Mouse (Mus musculus): Measurements from ENCODE around the gene Kat8. TPM values are rescaled to one million over a fixed set of nuclear protein-coding genes. Genes with fewer than 3 reads are reported as not detected.
A peak's percentile ranks its signal among the peaks of the same experiment; 100 is the strongest.

The Kat8 gene
- polyA plus RNA-seq, 2 experiments, result 39.1 to 43.4 TPM

DNA sequence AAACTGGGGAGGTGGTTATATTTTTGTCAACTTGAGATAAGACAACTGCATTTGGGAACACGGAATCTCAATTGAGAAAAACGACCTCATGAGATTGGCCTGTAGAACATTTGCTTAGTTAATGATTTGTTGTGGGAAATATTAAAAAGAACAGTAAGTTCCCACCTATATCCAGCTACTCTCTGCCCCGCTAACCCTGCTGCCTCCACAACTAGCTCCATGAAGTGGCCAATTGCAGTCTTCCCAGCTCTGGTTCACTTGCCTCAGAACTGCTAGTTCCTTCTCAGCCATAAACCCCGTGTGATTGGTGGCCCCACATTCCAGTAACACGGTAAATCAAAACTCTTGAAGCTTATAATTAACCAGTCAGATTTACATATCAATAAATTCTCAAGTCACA lies 47.0 kb downstream of the Kat8 start:
- WGBS, result 62% methylated on average over 5 of the region's 5 CpGs
- no peak overlapping the region for H3K27ac ChIP-seq (replicated peaks; ENCODE audit: low read depth, low read length)
- H3K9me3 ChIP-seq (ENCODE audit: control insufficient read depth, low read length), result no peaks in the 10 kb centered on the region
- ATAC-seq (ENCODE audit: low FRiP score, low read depth), result no peak
- H3K36me3 ChIP-seq (ENCODE audit: control insufficient read depth, insufficient read depth, low read length), result no peaks in the 10 kb centered on the region
- H3K9ac ChIP-seq (ENCODE audit: low read depth, low read length, severe bottlenecking), result no peak overlapping the region
- H3K4me3 ChIP-seq (replicated peaks; ENCODE audit: low read length), result no peak overlapping the region
- H3K4me2 ChIP-seq (replicated peaks; ENCODE audit: low read depth, low read length, severe bottlenecking), result no peak overlapping the region
- TF ChIP-seq POLR2A (IDR thresholded peaks at IDR 0.05; ENCODE audit: borderline replicate concordance, extremely low read depth, insufficient read depth, insufficient read length), result no peak
- H3K4me1 ChIP-seq (ENCODE audit: control insufficient read depth, insufficient read depth, low read length), result no peaks in the 10 kb centered on the region
- no peaks in the 10 kb centered on the region for H3K27me3 ChIP-seq (ENCODE audit: control insufficient read depth, insufficient read depth, low read length)
- DNase-seq (ENCODE audit: low spot score), result no peak

DNA sequence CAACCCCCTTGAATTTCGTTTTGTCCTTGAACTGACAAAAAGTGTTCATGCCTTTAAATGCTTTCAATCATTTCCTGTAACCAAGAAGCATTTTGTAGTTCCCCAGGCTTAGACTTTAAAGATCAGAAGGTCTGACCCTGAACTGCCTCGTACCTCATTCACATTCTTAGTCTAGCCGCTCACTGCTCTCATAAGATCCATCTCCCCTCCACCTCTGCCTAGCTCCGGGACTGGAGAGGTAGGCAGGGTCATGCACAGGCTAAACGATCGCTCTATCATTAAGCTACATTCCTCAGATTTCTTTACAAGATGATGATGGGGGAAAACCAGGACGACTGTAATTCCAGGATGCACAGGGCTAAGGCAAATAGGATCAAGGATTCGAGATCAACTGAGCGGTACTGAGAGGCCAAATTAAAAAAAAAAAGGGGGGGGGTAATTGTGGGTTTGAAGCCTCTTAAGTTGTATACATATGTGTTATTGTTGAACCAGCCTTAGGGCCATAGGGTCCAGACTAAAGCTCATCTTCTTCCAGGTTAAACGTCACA lies 54.1 kb downstream of the Kat8 start:
- peaks cover 14% of the 10 kb centered on the region for H3K4me1 ChIP-seq (ENCODE audit: control insufficient read depth, insufficient read depth, low read length)
- peak overlapping the region; percentile 96 for H3K27ac ChIP-seq (replicated peaks; ENCODE audit: low read depth, low read length)
- H3K27me3 ChIP-seq (ENCODE audit: control insufficient read depth, insufficient read depth, low read length), result no peaks in the 10 kb centered on the region
- no peaks in the 10 kb centered on the region for H3K9me3 ChIP-seq (ENCODE audit: control insufficient read depth, low read length)
- H3K4me2 ChIP-seq (replicated peaks; ENCODE audit: low read depth, low read length, severe bottlenecking), result peak overlapping the region; percentile 68
- H3K4me3 ChIP-seq (replicated peaks; ENCODE audit: low read length), result peak overlapping the region; percentile 98
- ATAC-seq (ENCODE audit: low FRiP score, low read depth) (no peak), DNase-seq (ENCODE audit: low spot score) (no peak)
- WGBS, result 5% methylated on average over 10 of the region's 10 CpGs
- peaks cover 21% of the 10 kb centered on the region for H3K36me3 ChIP-seq (ENCODE audit: control insufficient read depth, insufficient read depth, low read length)
- H3K9ac ChIP-seq (ENCODE audit: low read depth, low read length, severe bottlenecking), result peak overlapping the region; percentile 99
- TF ChIP-seq POLR2A (IDR thresholded peaks at IDR 0.05; ENCODE audit: borderline replicate concordance, extremely low read depth, insufficient read depth, insufficient read length), result no peak

DNA sequence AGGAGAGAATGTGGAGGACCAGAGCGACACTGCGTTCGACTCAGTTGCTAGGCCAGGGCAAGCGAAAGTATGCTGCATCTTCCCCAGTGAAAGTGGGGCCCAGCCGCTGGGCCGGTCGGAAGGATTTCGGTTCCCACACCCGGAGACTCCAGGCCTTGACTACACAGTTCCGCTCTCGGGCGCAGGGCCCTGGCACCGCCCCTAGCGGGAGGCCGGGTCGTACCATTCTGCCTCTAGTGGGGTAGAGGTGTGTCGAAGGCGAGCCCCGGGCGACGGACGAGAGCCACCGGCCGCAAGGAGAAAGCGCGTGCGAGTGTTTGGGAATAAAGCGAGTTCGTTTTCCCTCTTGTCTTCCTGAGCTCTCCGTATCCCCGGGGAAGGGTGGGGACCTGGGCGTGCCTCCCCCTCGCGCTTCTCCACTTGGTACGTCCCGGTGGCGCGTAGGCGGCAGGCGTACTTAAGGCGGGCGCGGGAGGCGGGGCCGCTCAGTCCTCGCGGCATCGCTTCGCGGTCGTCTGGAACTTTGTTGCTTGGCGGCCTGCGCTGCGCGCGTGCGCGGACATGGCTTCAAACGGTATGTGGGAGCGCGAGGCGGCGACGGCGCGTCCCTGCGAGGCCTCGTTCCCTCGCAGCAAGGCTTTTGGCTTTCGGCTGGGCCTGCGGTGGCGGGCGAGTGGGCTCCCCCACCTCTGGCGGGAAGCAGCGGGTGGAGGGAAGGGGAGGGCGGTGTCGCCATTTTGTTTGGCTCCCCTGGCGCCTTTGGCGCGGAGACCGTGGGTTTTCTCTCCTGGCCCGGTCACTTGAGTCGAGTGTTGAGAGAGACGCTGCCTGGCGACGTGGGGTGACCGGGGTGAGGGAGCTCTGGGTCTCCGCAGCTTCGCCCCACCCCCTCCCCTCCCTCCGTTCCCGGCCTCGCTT lies 54.9 kb downstream of the Kat8 start, which contains the start of gene Fus:
TSS of gene Fus (plus strand) at position 454 of the 918 bp plus-strand sequence.
- peak within 1 kb of the TSS; percentile 98 for H3K4me3 ChIP-seq (replicated peaks; ENCODE audit: low read length)
- DNase-seq (ENCODE audit: low spot score), result peak; percentile 95
- 1% methylated on average over 78 of the region's 92 CpGs for WGBS
- no peaks in the 10 kb centered on the region for H3K27me3 ChIP-seq (ENCODE audit: control insufficient read depth, insufficient read depth, low read length)
- peak within 1 kb of the TSS; percentile 99 for H3K9ac ChIP-seq (ENCODE audit: low read depth, low read length, severe bottlenecking)
- H3K9me3 ChIP-seq (ENCODE audit: control insufficient read depth, low read length), result no peaks in the 10 kb centered on the region
- ATAC-seq (ENCODE audit: low FRiP score, low read depth), result peak; percentile 93
- H3K27ac ChIP-seq (replicated peaks; ENCODE audit: low read depth, low read length), result peak within 1 kb of the TSS; percentile 96
- H3K4me2 ChIP-seq (replicated peaks; ENCODE audit: low read depth, low read length, severe bottlenecking), result peak within 1 kb of the TSS; percentile 87
- peaks cover 29% of the 10 kb centered on the region for H3K36me3 ChIP-seq (ENCODE audit: control insufficient read depth, insufficient read depth, low read length)
- TF ChIP-seq POLR2A (IDR thresholded peaks at IDR 0.05; ENCODE audit: borderline replicate concordance, extremely low read depth, insufficient read depth, insufficient read length), result peak; percentile 100
- peaks cover 14% of the 10 kb centered on the region for H3K4me1 ChIP-seq (ENCODE audit: control insufficient read depth, insufficient read depth, low read length)

DNA sequence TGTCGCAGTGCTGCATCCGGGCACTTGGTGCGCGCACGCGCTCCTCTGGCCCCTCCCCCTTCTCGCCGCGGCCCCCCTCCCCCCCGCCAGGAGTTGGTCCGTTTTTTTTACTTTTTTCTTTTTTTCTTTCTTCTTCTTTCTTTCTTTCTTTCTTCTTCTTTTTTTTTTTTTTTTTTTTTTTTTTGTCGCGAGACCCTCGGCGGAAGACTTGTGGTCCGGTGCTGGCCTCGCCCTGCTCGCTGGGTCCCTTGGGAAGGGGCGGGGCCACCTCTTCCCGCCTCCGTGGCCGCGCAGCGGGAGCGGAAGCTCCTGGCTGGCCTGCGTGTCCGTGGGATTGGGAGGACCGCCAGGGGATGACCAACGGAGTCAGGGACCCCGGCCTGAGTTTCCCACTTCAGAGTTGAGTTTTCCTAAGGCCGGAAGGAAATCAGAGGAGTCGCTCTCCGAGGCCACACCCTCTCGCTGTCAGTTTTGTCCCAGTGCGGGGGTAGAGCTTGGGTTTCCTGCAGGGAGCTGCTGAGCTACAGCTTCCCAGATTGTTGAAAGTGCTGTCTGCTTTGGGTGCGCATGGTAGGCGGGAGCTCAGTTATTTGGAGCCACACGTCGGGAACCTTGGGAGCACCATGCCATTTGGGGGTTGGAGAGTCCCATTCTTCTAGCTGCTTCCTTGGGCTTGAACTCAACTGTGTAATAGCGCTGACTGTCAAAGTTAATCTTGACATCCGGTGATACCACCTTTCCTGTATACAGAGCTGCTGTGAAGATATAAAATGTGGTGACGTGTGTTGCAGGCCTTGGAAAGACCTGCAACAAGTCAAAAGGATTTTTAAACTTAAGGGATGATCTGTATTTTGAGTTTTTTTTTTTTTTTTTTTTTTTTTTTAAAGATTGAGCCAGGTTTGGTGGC lies 55.9 kb downstream of the Kat8 start:
- WGBS, result under 1% methylated on average over 36 of the region's 42 CpGs
- DNase-seq (ENCODE audit: low spot score) (peak; percentile 74), ATAC-seq (ENCODE audit: low FRiP score, low read depth) (peak; percentile 49)
- H3K9ac ChIP-seq (ENCODE audit: low read depth, low read length, severe bottlenecking), result peak overlapping the region; percentile 99
- peak overlapping the region; percentile 96 for H3K27ac ChIP-seq (replicated peaks; ENCODE audit: low read depth, low read length)
- H3K27me3 ChIP-seq (ENCODE audit: control insufficient read depth, insufficient read depth, low read length), result no peaks in the 10 kb centered on the region
- H3K9me3 ChIP-seq (ENCODE audit: control insufficient read depth, low read length), result no peaks in the 10 kb centered on the region
- peak overlapping the region; percentile 98 for H3K4me3 ChIP-seq (replicated peaks; ENCODE audit: low read length)
- peak overlapping the region; percentile 87 for H3K4me2 ChIP-seq (replicated peaks; ENCODE audit: low read depth, low read length, severe bottlenecking)
- H3K36me3 ChIP-seq (ENCODE audit: control insufficient read depth, insufficient read depth, low read length), result peaks cover 38% of the 10 kb centered on the region
- peaks cover 14% of the 10 kb centered on the region for H3K4me1 ChIP-seq (ENCODE audit: control insufficient read depth, insufficient read depth, low read length)
- TF ChIP-seq POLR2A (IDR thresholded peaks at IDR 0.05; ENCODE audit: borderline replicate concordance, extremely low read depth, insufficient read depth, insufficient read length), result no peak
